Mouse (Mus musculus): ENCODE measurements around the gene Ppm1m. TPM values are rescaled to one million over a fixed set of nuclear protein-coding genes. Genes with fewer than 3 reads are reported as not detected.

The Ppm1m gene
- total RNA-seq, 2 experiments from 2014 or later: 12.2 to 13.8 TPM

DNA sequence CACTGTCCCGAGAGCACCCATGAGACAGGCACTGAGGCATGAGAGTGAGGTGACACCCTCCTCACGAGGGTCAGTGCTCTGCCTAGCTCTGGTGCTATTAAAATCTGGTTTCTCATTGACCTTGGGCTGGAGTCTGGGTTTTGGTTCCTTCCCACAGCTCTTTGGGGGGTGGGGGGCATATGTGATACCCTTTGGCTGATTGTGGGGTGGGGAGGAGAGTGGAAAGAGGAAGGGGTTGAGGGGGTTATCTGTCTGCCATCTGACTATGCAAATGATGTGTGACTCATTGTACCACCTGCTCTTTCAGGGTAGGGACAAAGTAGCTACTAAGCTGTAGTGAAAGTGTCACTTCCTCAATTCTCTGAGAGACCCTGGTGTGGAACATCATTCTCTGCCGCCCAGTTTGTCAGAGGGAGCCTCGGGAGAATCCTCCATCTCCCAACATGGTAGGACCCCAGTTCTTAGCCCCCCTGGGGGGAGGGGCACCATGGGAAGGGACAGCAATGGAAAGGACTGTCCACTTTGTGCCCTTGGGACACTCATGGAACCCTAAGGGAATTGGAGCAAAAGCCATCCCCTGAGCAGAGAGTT lies 22.8 kb upstream of the Ppm1m start, which contains the start of gene Tlr9:
TSS of gene Tlr9 (plus strand) at position 338 of the 591 bp plus-strand sequence.
- intact Hi-C loops (cut with DNase I): no loop called here
- no peak for DNase-seq

DNA sequence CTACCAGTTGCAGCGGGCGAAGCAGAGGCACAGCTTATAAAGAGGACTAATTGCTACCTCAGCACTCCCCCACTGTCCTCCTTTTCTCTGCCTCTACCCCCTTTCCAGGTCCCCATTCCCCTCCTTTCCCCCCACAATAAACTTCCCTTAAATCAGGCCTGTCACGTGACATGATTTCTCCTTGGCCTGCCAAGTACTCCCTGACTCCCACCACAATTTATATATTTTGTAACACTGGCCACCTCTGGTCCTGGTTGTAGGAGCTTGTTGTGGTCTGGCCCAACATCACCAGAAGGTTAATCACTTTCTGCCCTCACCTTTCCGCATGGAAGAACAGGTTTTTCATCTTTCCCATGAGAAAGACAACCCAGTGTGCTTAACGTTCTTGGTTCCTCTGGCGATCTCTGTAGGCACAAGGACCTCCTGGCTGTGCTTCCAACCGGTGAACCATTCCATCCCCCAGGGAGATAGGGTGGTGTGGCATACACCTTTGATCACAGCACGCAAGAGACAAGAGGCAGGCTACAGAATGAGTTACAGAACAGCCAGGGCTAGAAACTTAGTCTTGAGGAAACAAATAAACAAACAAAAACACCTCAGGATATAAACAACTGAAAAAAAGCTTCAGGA lies 21.5 kb upstream of the Ppm1m start:
- intact Hi-C loops (cut with DNase I): no loop called here
- no peak for DNase-seq

DNA sequence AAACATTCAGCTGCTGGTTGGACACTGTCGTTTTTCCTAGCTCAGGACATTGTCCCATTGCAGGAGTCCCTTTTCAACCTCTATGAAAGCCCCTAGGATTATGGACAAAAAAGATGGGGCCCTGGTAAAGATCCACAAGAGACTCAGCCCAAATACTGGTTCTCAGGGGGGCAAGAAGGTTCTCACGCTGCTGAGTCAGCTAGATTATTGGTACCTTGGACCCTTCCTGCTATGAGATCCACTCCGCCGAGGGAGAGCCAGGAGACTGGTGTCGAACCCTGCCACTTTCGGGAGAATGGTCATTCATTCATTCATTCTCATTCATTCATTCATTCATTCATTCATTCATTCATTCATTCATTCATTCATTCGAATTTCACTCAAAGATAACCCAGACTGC lies 17.4 kb upstream of the Ppm1m start:
- intact Hi-C loops (cut with DNase I): no loop called here
- no peak for DNase-seq

DNA sequence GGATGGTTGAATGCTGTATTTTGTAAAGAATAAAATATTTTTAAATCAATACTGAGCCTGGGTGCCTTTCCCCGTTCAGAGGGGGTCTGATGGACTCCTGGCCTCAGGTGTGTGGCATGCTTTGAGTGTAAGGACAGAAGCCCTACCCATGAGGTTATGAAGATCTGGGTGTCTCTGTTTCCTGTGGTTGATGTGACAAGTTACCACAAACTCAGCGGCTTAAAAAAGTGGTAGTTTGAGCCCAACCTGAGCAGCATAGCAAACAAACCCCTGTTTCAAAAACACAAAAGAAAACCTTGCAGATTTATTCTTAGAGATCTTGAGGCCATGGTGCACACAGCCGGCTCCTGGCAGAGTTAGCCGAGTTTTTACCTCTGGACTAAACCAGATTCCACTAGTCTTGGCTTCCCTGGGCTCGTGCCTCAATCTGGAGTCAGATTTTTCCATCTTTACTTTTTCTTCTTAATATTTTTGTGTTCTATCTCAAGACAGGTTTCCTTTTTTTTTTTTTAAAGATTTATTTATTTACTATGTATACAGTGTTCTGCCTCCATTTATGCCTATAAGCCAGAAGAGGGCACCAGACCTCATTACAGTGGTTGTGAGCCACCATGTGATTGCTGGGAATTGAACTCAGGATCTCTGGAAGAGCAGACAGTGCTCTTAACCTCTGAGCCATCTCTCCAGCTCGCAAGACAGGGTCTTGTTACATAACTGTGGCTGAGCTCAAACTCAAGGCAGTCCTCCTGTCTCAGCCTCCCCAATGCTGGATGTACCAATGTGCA lies 16.0 kb upstream of the Ppm1m start:
- no peak for DNase-seq

DNA sequence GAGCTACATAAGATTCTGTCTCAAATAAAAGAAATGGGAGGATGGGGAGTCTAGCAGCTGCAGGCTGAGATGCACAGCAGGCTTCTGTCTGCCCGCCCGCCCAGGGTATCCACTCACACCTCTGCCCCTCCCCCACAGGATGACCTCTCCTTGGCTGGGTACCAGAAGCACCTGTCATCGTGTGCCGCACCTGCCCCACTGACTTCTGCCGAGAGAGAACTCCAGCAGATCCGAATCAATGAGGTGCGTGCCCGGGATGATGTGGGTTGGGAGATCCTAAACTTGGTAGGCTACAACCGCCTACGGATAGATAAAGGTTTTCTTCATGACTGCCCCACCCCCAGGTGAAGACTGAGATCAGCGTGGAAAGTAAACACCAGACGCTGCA lies 13.0 kb upstream of the Ppm1m start:
- intact Hi-C loops (cut with DNase I): loop anchor here (2.0 to 5.0 kb wide), 4 partner anchors 34 to 90 kb away; partner anchors contain the start of gene Poc1a
- no peak for DNase-seq

More for the DNA sequence above, 16.0 kb upstream of the Ppm1m start:
- intact Hi-C loops (cut with DNase I): no loop called here

DNA sequence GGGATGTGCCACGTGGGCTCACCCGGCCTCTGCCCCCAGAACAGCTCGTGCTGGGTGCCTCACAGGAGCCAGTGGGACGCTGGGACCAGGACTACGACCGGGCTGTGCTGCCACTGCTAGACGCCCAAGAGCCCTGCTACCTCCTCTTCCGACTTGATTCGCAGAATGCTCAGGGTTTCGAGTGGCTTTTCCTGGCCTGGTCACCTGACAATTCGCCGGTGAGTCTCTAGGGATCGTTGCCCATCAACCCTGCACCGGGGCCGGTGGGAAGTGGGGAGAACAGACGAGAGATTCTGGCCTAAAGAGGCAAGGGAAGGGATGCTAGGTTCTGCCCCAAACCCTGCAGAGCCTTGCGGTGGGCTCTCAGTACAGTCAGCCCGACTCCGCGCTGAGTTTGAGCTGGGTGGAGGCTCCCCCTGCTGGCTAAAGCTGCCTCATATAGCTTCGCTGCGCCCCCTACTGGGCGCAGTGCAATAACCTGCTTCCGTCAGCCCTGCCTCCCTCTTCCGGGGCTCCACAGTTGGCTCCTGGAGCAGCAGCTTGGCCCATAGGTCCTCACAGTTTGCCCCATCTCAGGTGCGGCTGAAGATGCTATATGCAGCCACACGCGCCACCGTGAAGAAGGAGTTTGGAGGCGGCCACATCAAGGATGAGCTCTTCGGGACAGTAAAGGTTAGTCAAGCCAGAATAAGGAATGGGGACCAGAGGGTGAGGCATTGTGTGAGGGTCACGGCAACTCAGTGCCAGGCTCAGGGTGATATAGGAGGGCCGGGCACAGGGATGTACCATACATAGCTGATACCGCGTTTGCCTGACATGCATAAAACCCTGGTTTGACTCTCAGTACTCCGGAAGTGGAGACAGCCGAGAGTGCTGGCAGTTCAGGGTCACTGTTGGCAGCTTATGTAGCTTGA lies 12.4 kb upstream of the Ppm1m start:
- intact Hi-C loops (cut with DNase I): loop anchor here (2.0 to 5.0 kb wide), 4 partner anchors 35 to 90 kb away; partner anchors contain the start of gene Poc1a
- peak; percentile 85 to 87 for DNase-seq

DNA sequence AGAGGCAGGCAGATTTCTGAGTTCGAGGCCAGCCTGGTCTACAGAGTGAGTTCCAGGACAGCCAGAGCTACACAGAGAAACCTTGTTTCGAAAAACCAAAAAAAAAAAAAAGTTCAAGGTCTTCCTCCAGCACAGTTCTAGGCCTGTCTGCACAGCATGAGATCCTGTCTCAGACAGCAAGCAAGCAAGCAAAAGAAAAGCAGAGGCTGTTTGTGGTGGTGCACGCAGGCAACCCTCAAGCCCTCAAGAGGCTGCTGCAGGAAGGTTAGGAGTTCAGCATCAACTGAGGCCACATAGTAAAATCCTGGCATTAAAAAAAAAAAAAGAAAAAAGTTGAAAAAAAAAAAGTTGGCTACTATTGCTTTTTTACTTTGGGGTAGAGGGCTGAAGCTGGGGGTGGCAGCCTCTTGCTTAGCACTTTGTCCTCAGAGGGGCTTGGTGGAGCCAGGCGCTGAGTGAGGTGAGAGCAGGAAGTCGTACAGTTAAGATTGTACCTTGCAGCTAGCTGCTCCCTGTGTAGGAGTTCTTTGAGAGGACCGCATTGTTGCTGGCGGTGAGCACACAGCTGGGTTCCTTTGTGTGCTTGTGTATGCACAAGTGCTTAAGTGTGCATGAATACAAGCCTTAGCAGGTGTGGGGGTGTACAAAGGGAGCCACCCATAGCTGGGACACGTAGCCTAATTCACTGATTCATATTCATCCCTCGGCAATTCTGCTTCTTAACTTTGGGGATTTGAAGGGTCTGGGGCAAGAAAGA lies 11.5 kb upstream of the Ppm1m start:
- intact Hi-C loops (cut with DNase I): loop anchor here (5.0 kb wide), 1 partner anchor 89 kb away; no protein-coding TSS in a partner anchor
- no peak for DNase-seq

DNA sequence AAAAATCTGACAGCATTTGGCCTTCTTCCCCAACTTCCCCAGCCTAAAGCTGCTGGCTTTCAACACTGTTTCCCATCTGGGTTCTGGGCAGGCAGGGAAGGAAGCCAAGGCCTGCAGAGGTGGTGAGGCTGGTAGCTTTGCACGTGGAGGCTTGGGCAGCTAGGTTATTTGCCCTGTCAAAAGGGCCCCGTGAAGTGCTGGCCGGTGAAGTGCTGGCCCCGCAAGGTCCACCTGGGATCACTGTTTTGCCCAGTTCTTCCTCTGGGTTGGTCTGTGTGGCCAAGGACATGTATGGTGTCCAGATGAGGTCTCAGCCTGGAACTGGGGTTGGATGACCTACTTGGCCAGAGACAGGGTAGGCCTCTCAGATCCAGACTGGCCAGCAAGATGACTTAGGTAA lies 10.4 kb upstream of the Ppm1m start:
- intact Hi-C loops (cut with DNase I): loop anchor here (5.0 kb wide), 1 partner anchor 88 kb away; no protein-coding TSS in a partner anchor
- peak in 1 of 2 experiments; percentile 37 for DNase-seq

DNA sequence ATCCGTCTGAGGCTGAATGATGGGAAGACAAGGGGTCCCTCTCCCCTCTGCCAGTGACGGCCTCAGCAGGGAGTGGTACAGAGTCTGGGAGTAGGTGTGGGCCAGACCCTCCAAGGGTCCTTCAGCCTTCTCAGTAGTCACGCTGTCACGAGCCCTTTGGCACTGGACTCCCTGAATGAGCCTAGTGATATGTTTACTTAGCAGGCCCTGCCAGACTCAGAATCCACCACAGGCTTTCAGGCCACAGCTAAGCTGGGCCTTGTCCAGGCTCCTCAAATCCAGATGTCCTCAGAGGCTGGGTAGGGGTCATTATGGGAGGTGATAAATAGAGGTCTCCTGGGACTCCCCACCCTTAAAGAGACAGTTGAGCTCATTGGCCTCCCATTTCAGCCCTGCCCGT lies 8.6 kb upstream of the Ppm1m start:
- no peak for DNase-seq
- intact Hi-C loops (cut with DNase I): no loop called here

DNA sequence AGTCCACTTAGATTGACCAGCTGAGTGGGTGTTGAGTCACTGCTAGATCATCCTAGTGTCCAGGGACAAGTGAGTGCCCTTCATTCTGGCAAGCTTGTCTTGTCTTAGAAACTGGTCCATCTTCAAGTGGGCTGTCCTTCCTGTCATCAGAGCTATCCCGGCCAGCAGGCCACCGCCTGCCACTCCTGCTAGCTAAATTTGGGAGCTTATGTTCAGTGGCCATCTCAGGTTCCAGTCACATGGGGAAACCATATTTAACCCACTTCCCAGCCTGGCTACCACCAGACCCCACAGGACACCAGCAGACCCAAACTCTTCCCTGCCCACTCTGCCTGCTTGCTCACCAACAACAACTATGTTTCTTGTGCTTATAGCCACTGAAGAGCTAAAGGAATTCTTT lies 7.0 kb upstream of the Ppm1m start:
- DNase-seq: peak; percentile 53 to 59
- intact Hi-C loops (cut with DNase I): no loop called here

DNA sequence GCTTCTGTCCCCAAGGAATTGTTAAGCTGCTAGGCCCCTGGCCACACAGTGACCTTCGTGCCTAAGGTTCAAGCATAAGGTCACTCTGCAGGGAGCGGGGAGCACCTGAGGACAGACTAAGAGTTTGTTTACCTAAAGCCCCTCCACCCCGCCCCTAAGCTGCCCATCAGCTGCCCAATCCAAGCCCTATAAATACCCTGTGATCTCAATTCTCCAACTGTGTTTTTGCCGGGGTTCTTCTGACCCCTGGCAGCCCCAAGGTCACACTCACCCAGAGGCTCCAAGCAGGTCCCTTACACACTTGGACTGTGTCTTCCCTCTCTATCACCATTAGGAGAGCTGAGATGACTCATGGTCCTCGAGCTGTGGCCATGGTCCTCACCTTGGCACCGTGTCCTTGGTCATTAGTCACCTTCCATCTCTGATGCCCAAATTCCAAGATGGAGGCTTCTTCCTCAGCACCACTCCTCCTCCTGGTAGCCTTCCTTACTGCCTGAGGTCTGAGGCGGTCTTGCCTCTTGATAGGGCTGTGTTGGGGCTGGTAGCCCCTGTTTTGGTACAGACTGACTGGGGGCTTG lies 6.3 kb upstream of the Ppm1m start:
- intact Hi-C loops (cut with DNase I): no loop called here
- DNase-seq: no peak

DNA sequence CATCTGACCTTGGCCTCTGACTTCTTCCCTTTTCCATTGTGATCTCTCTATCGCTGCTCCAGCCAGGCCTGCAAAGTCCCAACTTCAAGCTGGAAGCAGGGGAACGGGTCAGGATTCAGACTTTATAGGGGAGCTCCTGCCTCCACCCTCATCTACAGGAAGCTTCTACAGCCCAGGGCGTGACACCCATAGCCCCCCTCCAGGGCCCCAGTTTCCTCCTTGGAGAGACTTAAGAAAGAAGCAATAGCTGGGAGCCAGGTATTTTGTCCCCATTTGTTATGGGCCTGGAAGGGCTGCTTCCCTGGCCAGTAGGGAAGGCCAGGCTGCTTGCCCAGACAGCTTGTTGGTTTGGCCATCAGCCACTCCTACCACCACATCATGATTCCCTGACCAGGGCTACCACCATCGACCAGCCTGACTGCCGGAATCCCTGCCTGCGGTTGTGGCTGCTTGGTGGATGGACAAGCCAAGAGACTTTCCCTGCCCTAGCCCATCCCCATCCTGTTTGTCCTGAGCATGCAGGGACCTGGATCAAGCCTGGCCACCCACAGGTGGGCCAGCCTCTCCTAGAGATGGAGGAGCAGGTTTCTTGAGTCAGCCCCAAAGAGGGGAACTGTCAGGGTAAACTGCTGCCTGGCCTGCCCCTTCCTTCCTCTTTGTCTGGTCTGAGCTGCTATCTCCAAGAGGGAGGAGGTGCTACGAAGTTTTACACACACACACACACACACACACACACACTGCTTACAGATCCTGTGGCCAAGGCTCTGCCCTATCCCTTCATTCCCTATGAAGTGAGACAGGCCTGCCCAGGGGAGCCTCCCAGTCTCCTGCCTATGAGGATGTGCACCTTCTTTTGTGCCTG lies 4.7 kb upstream of the Ppm1m start:
- peak in 1 of 2 experiments; percentile 39 for DNase-seq
- intact Hi-C loops (cut with DNase I): loop anchor here (5.0 kb wide), 1 partner anchor 42 kb away; no protein-coding TSS in a partner anchor

DNA sequence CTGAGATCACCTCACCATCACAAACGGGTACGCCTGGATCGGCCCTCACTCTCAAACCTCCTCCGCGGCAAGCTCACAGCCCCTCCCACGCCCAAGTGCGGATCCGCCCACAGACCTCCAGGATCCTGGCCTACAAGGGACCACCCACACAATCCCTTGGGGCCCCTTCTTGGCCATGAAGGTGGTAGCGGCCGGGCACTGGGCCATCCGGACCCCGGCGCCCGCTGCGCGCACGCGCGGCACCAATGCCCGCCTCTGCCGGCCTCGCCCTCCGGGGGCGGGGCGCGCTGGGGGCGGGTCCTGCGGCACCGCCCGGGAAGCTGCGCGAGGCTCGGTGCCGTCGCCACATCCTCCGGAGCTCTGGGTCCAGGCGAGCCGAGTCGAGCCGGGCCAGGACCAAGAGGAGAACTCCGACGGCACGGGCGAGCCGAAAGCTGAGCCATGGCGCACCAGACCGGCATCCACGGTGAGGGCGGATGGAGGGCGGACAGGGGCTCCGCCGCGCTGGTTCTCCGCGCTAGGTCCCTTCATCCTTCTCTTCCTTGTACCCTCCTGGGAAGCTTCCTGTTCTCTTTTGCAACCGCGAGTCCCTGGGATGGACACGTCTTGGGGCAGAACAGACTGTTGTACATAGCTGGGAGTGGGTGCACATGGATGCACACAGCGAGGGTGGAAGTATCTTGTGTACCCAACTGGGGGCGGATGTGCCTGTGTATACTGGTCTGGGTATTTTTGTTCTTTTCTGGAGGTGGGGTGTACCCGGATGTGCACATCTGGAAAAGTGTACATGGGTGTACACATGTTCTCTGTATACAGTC lies 3.5 kb upstream of the Ppm1m start, which contains the start of gene Twf2:
TSS of gene Twf2 (plus strand) at position 290 of the 818 bp plus-strand sequence.
- DNase-seq: peak; percentile 93 to 96

DNA sequence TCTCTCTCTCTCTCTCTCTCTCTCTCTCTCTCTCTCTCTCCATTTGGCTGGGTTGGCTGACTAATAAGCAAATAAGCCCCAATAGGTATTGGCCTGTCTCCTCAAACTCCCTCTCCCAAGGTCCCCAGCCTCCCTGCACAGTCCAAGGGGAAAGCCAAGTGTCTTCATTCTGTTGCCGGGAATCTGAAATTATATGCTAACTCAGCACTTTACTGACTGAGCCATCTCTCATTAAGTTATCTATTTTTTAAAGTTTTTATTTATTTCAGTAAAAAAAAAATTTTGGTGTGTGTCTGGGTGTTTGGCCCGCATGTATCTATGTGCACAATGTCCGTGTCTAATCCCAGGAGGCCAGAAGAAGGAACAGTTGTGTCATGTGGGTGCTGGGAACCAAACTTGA lies 2.3 kb upstream of the Ppm1m start:
- intact Hi-C loops (cut with DNase I): loop anchor here (5.0 kb wide), 1 partner anchor 40 kb away; no protein-coding TSS in a partner anchor
- DNase-seq: no peak

More for the DNA sequence above, 3.5 kb upstream of the Ppm1m start, which contains the start of gene Twf2:
- intact Hi-C loops (cut with DNase I): loop anchor here (5.0 kb wide), 1 partner anchor 41 kb away; no protein-coding TSS in a partner anchor

DNA sequence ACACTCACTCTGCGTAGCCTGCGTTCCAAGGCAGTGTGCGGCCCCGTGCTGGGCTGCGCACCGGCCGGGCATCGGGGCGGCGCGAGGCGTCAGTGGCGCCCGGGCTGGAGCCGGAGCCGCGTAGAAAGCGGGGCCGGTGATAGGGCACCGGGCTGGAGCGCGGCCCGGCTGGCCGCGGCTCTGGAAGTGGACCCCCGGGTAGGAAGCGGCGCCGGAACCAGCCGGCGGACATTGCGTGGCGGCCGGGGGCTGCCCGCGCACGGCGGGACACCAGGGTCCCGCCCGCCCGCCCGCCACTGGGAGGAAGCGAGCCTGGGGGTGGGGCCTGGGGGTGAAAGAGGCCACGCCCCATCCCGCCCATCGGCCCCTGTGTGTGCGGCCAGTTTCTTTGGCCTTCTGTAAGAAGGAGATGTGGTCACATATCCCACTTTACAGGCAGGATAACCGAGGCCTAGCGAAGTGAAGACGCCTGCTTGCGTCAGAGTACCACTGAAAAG lies 536 bp downstream of the Ppm1m start:
- DNase-seq: peak; percentile 83
- intact Hi-C loops (cut with DNase I): no loop called here

DNA sequence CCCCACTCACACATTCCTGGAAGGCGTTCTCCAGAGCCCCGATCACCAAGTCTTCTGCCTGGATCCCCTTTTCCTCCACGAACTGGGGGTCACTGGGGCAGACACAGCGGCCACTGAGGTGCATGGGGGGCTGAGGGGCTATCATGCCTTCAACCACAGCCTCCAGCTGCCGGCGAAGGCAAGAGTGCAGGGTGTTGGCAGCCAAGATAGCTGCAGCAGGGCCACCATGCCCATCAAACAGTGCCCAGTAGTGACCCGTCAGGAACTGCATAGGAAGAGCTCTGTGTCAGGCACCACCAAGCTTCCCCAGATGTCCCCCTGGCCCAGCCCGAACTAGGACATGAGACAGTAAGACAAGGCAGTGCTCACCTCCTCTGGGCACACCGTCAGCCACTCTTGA lies 1.8 kb downstream of the Ppm1m start:
- DNase-seq: no peak
- intact Hi-C loops (cut with DNase I): loop anchor here (2.0 kb wide), 1 partner anchor 25 kb away; no protein-coding TSS in a partner anchor

Measured in heart, postnatal 36 days (tissue).